Mouse (Mus musculus): ENCODE data around the gene Ifrd1.

Ifrd1 gene

GRCm38 (mm10) chr12:40248454-40249180 lies at the start of gene Ifrd1:
Gene Ifrd1, minus strand, starts transcription at chr12:40248504.
- in situ Hi-C loops (cut with MboI, MseI), result no loop called here

- in situ Hi-C loops (cut with MboI, MseI), result no loop called here
These were observed 38.2 kb upstream of the Ifrd1 start for GRCm38 (mm10) chr12:40286539-40286938.

- in situ Hi-C loops (cut with MboI, MseI), result no loop called here
These were observed 32.5 kb upstream of the Ifrd1 start for GRCm38 (mm10) chr12:40280596-40281325.

GRCm38 (mm10) chr12:40277581-40277980 lies 29.3 kb upstream of the Ifrd1 start:
- in situ Hi-C loops (cut with MboI, MseI), result no loop called here

- in situ Hi-C loops (cut with MboI, MseI), result loop anchor here (25.0 kb wide), 1 partner anchor 537 kb away; no protein-coding TSS in a partner anchor
These were observed 26.6 kb upstream of the Ifrd1 start for GRCm38 (mm10) chr12:40274931-40275330.

GRCm38 (mm10) chr12:40273339-40273738 lies 25.0 kb upstream of the Ifrd1 start:
- in situ Hi-C loops (cut with MboI, MseI), result loop anchor here (25.0 kb wide), 1 partner anchor 539 kb away; no protein-coding TSS in a partner anchor

- in situ Hi-C loops (cut with MboI, MseI), result loop anchor here (25.0 kb wide), 1 partner anchor 540 kb away; no protein-coding TSS in a partner anchor
These were observed 24.4 kb upstream of the Ifrd1 start for GRCm38 (mm10) chr12:40272710-40273109.

GRCm38 (mm10) chr12:40268313-40268712 lies 20.0 kb upstream of the Ifrd1 start:
- in situ Hi-C loops (cut with MboI, MseI), result loop anchor here (10.0 to 25.0 kb wide), 2 partner anchors 544 to 1024 kb away; no protein-coding TSS in a partner anchor

GRCm38 (mm10) chr12:40263712-40264111 lies 15.4 kb upstream of the Ifrd1 start:
- in situ Hi-C loops (cut with MboI, MseI), result loop anchor here (10.0 to 25.0 kb wide), 2 partner anchors 549 to 1019 kb away; no protein-coding TSS in a partner anchor

GRCm38 (mm10) chr12:40263006-40263405 lies 14.7 kb upstream of the Ifrd1 start:
- in situ Hi-C loops (cut with MboI, MseI), result loop anchor here (10.0 to 25.0 kb wide), 2 partner anchors 549 to 1018 kb away; no protein-coding TSS in a partner anchor

- in situ Hi-C loops (cut with MboI, MseI), result loop anchor here (5.0 to 25.0 kb wide), 3 partner anchors 196 to 554 kb away; no protein-coding TSS in a partner anchor
These were observed 10.2 kb upstream of the Ifrd1 start for GRCm38 (mm10) chr12:40258462-40259000.

GRCm38 (mm10) chr12:40257226-40257625 lies 8.9 kb upstream of the Ifrd1 start:
- in situ Hi-C loops (cut with MboI, MseI), result loop anchor here (5.0 to 25.0 kb wide), 3 partner anchors 198 to 555 kb away; no protein-coding TSS in a partner anchor

GRCm38 (mm10) chr12:40256543-40256942 lies 8.2 kb upstream of the Ifrd1 start:
- in situ Hi-C loops (cut with MboI, MseI), result loop anchor here (5.0 to 25.0 kb wide), 3 partner anchors 198 to 556 kb away; no protein-coding TSS in a partner anchor

- in situ Hi-C loops (cut with MboI, MseI), result loop anchor here (5.0 to 25.0 kb wide), 3 partner anchors 199 to 556 kb away; no protein-coding TSS in a partner anchor
These were observed 7.7 kb upstream of the Ifrd1 start for GRCm38 (mm10) chr12:40256033-40256432.

GRCm38 (mm10) chr12:40255310-40255709 lies 7.0 kb upstream of the Ifrd1 start:
- in situ Hi-C loops (cut with MboI, MseI), result loop anchor here (5.0 to 25.0 kb wide), 3 partner anchors 199 to 557 kb away; no protein-coding TSS in a partner anchor

GRCm38 (mm10) chr12:40254729-40255128 lies 6.4 kb upstream of the Ifrd1 start:
- in situ Hi-C loops (cut with MboI, MseI), result loop anchor here (5.0 to 25.0 kb wide), 3 partner anchors 200 to 558 kb away; no protein-coding TSS in a partner anchor

- in situ Hi-C loops (cut with MboI, MseI), result loop anchor here (10.0 to 25.0 kb wide), 2 partner anchors 202 to 559 kb away; no protein-coding TSS in a partner anchor
These were observed 4.9 kb upstream of the Ifrd1 start for GRCm38 (mm10) chr12:40253241-40253640.

GRCm38 (mm10) chr12:40250256-40250655 lies 2.0 kb upstream of the Ifrd1 start:
- in situ Hi-C loops (cut with MboI, MseI), result loop anchor here (10.0 to 25.0 kb wide), 2 partner anchors 205 to 562 kb away; no protein-coding TSS in a partner anchor

GRCm38 (mm10) chr12:40247976-40248375 lies 328 bp downstream of the Ifrd1 start:
- in situ Hi-C loops (cut with MboI, MseI), result no loop called here

- in situ Hi-C loops (cut with MboI, MseI), result no loop called here
These were observed 920 bp downstream of the Ifrd1 start for GRCm38 (mm10) chr12:40247384-40247783.

- in situ Hi-C loops (cut with MboI, MseI), result no loop called here
These were observed 2.8 kb downstream of the Ifrd1 start for GRCm38 (mm10) chr12:40245434-40245970.

Measured in regulatory T cell (primary cell).